Mouse (Mus musculus): ENCODE results near the gene Lep. TPM values are rescaled to one million over a fixed set of nuclear protein-coding genes. Genes with fewer than 3 reads are reported as not detected.

Gene Lep
- polyA plus RNA-seq (2017; shearing (Covaris generic)), result not detected

DNA sequence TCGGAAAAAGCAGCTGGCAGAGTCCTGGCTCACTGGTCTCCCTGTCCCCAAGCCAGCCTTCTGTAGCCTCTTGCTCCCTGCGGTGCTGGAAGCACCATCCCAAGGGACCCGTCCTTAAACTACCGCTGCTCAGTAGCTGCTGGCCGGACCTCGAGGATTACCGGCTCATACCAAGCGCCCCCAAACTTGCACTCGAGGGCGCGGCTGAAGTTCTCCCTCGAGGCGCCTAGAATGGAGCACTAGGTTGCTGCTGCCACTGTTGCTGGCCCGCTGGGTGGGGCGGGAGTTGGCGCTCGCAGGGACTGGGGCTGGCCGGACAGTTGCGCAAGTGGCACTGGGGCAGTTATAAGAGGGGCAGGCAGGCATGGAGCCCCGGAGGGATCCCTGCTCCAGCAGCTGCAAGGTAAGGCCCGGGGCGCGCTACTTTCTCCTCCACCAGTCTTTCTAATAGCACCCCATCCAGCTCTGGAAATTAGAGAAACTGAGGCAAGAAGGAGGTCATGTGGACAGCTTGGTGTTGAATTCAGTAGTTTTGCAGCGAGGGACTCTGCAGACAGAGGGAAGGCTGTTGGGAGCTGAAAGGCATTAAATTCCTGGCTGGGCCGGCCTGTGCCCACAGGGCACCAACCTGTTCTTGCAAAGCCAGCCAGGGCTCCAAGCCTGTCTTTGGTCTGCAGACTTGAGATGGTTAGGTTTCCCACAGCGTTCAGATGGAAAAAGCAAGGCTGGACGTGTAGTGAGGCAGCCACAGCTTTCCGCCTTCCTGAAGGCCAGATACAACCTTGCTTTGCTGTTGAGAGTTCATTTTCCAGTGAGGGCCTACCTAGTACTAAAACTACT is at the start of gene Lep:
Lep (plus strand) TSS at position 375 of the 840 bp plus-strand sequence.
- ATAC-seq, result no peak

- no peak for ATAC-seq
Observed at GRCm38 (mm10) chr6:29011651-29012050, 48.4 kb upstream of the Lep start.

GRCm38 (mm10) chr6:29013216-29013615 is 46.8 kb upstream of the Lep start:
- ATAC-seq, result no peak

DNA sequence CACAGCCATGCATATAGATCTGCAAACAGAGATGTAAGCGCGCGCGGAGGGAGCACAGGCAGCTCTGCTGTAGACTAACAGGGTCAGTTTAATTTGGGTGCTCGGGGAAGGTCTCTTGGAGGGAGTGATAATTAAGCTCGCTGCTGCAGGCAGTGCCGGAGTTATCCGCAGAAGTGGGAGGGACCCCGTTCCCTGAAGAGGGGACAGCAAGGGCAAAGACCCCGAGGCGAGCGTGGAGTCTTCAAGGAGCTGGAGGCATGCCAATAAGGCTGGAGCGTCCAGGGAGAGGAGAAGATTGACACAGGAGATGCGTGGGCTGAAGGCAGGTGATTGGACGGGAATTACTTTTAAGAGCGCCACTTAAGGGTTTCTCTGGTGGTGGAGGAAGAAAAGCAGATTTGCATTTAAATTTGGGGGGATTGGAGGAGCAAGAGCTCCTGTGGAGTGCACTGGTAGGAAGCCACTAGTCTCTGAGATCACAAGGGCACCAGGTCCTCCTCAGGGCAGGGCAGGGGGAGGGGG is 43.1 kb upstream of the Lep start:
- no peak for ATAC-seq

- no peak for ATAC-seq
Observed at GRCm38 (mm10) chr6:29019756-29020720, 40.0 kb upstream of the Lep start.

DNA sequence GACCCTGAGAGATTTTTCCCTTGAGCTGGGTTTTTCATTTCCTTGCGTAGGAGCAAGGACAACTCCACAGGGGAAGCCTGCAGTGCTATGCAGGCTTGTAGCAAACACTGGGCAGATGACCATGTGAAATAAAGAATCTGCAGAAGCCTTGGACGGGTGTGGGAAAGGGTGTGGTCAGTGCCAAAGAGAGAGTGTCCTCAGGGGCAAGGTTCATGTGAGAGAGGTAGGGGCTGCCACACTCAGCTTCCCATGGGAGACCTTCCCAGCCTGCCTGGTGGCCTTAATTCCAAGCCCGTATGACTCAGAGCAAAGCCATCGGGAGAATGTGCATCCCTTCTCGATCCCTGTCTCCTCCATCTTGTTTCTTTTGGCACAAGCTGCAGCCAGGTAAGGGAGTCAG is 39.1 kb upstream of the Lep start:
- ATAC-seq, result no peak

- no peak for ATAC-seq
Observed at GRCm38 (mm10) chr6:29021501-29021900, 38.5 kb upstream of the Lep start.

- no peak for ATAC-seq
Observed at GRCm38 (mm10) chr6:29022115-29022514, 37.9 kb upstream of the Lep start.

GRCm38 (mm10) chr6:29023206-29023967 is 36.6 kb upstream of the Lep start:
- no peak for ATAC-seq

DNA sequence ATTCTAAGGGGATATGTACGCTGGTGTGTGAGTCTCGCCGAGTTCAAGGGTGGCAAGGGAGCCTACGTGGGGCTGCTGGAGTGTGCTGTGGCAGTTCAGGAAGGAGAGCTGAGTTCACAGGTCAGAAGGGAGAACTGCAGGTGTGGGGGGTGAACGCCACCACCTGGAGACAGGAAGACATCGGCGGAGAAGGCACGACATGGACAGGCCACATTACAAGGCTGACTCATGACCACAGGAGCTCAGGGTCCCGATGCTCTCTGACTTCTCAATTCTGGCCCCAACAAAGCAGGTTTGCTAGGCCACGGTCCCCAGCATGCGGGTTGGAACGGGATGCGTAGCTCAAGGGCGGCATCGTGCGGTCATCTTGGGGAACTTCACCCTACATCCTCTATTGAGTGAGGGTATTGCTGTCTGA is 36.0 kb upstream of the Lep start:
- peak; percentile 66 for ATAC-seq

DNA sequence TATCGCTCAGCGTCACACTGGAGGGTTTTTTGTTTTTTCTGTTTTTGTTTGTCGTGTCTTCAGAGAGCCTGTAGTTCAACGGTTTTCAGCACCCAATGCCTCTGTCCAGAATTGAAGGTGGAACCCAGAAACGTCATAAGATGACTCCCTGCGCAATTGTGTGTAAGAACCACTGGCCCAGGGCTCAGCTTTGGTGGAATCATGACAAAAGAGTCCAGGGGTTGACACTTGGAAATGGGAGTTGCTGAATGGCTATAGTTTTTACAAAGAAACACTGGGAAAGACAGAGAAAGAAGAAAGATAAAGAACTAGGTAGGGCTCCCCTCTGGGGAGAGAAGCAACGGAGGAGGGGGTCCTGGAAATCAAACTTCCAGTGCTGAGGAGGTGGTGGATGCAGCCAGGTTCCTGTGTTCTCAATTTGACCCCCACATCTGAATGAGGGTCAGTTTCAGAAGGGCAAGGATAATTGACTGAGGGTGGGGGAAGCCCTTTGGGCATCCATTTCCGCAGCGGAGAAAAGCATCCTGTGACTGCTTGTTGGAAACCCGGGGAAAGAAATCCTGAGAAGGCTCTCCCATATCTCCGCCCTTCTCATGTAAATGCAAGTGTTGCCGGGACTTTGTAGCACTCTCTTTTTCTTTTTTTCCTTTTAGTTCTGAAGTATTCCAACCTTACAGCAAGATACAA is 34.1 kb upstream of the Lep start:
- ATAC-seq, result no peak

DNA sequence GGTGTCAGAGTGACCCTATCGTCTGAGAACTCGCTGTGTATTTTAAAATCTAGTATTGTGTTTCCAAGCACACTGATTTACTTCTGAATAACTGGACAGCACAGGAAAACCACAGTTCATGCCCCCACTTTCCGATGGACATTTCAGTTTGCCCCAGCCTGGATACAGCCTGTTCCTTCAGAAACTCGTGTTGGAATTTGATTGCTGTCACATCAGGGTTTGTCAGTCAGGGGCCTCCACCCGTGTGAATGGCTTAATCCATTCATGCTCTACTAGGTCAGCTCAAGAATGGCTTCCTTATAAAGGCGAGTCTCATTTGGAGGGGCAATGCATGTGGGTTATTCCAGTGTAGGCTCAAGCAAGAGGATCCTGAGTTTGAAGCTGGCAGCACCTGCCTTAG is 33.3 kb upstream of the Lep start:
- ATAC-seq, result no peak

DNA sequence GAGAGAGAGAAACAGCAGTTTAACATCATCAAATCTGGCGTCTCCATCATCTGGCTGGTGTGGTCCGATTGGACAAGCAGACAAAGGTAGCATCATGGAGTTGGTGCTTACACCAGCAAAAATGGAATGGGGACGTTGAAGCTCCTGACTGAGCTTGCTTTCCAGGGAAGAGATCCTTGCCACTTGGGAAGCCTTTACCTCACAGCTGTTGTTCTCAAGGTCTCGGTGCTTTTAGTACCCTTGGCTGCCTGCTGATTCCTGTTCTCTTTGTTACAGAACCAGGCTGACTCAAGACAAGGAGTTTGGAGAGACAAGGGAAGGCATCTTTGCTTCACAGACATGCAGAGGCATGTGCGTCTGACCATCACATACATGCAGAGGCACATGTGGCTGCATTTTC is 31.9 kb upstream of the Lep start:
- ATAC-seq, result no peak

GRCm38 (mm10) chr6:29029521-29029920 is 30.5 kb upstream of the Lep start:
- ATAC-seq, result no peak

- ATAC-seq, result no peak
Observed at GRCm38 (mm10) chr6:29031216-29031615, 28.8 kb upstream of the Lep start.

GRCm38 (mm10) chr6:29031704-29032310 is 28.2 kb upstream of the Lep start:
- no peak for ATAC-seq

GRCm38 (mm10) chr6:29032411-29032810 is 27.6 kb upstream of the Lep start:
- ATAC-seq, result no peak

GRCm38 (mm10) chr6:29033981-29034646 is 25.9 kb upstream of the Lep start:
- ATAC-seq, result no peak

DNA sequence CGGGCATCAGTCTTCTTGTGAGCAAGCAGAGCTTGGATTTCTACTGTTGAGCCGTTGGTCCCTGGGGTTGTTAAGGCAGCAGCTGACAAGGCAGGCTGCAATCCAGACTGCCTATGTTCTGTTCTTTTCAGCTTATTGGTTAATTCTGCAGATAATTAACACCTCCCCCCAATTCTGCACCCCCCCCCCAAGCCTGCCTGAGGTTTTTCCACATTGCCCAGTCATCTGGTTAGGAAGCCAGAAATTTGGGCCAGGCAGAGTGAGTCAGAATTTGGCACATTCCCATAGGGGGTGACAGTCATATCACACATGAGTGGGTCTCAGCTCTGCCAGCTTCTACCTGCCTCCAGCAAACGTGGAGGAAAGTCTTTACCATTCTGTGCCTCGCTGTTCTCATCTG is 23.3 kb upstream of the Lep start:
- no peak for ATAC-seq

DNA sequence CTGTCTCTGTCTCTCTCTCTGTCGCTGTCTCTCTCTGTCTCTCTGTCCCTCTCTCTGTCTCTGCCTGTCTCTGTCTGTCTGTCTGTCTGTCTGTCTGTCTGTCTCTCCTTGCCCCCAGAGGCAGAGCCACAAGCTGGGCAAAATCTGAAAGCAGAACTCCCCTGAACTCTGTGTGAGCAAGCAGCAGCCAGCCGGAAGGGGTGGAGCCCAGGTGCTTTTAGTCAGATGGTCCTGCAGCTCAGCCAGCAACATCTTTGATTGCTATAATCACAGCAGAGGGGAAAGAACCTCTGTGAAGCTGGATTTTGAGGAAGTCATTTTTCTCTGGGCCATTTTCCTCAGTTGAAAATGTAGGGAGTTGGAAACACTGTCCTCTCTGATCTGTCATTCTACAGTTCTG is 19.8 kb upstream of the Lep start:
- ATAC-seq, result no peak

- ATAC-seq, result no peak
Observed at GRCm38 (mm10) chr6:29044029-29044428, 16.0 kb upstream of the Lep start.

Data from activated CD4-positive, CD25-positive, alpha-beta regulatory T cell, adult 4 months (primary cell).